Mouse (Mus musculus) erythroblast, adult 5-6 weeks (primary cell): Measurements from ENCODE around the gene Krtap9-3. TPM values are rescaled to one million over a fixed set of nuclear protein-coding genes. Genes with fewer than 3 reads are reported as not detected.
"Not testable (repeated sequence)": the region's sequence is repeated elsewhere in the genome, so short reads cannot be mapped to it uniquely, and the experiment has no call there.

ENCODE experiments used
- ATAC-seq: replicated peaks from 2 replicates; pipeline ENCODE4 v1.8.0; 2016; ENCODE audit warnings: moderate number of reproducible peaks, mild to moderate bottlenecking, moderate TSS enrichment, inconsistent platforms; ENCODE audit not compliant: poor library complexity, low FRiP score, severe bottlenecking
- total RNA-seq, 2 experiments: library from RNA; stranded (forward) in 1 of 2; stranded (reverse) in 1 of 2; fragments of 150-400 nt in 1 of 2; fragments of 200-764, 138-1000 nt in 1 of 2; gene quantifications; 2 replicates each; pipeline versions ENCODE4 v1.2.3 to v1.2.4; 2015 to 2017; ENCODE audit warnings: low replicate concordance in 2 of 2

Krtap9-3 gene
- total RNA-seq (2015; ENCODE audit: low replicate concordance) (not detected in 2 replicates), total RNA-seq (2017; ENCODE audit: low replicate concordance) (not detected in 2 replicates)

DNA sequence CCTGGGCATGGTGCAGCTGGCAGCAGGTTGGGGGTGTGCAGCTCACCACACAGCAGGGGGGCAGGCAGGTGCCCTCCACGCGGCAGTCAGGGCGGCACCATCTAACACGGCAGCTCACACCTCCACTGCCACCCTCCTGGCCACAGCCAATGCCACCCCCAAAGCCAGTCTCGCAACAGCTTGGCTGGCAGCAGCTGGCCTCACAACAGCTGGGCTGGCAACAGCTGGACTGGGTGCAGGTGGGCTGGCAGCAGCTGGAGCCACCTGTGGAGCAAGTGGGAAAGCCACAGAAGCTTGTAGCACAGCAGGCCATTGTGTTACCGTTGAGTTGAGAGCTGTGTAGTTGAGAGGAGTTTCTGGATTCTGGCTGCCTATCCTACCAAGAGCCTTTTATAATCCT, at the start of gene Krtap9-3:
Krtap9-3 (minus strand) TSS at position 364 of the 400 bp plus-strand sequence.
- ATAC-seq, result not testable (repeated sequence)

DNA sequence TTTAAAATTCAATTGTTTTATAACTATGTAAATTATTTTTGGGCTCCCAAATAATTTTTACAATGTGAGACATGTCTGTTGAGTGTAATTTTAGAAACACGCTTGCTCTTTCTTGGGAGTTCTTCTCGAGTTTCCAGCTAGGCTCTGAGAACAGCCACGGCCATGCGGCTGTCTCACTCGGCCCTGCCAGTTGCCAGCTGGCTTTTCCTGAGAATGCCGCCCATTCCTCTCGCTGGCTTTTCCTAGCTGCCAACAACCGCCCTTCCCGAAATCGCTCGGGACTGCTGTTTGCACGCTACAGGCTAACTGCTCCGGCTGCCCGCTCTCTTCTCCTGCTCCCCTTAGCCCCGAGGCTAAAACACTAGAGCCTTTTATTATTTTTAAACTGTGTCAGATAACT, 48.5 kb upstream of the Krtap9-3 start:
- ATAC-seq, result no peak

DNA sequence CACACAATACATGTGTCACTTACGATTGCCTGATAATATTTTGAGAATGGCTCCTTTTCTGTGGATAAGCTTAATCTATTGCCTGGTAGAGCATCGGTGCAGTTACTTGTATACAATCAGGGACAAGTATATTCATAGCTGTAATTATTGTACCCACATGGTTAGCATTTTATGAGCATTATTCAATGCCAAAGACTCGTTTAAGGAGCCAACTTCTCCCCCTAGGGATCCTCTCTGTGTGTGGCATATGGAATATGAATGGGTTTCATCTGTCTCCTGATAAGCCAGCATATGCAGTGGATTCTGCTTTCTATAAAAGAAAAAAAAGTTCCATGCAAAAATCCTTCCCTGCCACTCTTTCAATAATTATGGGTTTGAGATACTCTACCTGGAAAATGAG, 46.4 kb upstream of the Krtap9-3 start:
- ATAC-seq, result no peak

DNA sequence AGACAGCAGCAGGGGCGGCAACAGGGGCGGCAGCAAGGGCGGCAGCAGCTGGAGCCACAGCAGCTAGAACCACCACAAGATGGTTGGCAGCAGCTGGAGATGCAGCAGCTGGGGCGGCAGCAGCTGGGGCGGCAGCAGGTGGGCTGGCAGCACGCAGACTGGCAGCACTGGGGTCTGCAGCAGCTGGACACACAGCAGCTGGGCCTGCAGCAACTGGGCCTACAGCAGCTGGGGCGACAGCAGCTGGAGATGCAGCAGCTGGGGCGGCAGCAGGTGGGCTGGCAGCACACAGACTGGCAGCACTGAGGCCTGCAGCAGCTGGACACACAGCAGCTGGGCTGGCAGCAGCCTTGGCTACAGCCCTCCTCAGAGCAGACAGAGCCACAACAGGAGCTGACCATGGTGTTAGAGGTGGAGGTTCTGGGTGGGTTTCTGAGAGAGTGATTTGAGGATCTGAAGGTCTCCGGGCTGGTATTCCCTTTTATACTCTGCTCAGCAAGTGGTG, 45.8 kb upstream of the Krtap9-3 start, which contains the start of gene Krtap4-7:
Krtap4-7 (minus strand) TSS at position 455 of the 505 bp plus-strand sequence.
- not testable (repeated sequence) for ATAC-seq

DNA sequence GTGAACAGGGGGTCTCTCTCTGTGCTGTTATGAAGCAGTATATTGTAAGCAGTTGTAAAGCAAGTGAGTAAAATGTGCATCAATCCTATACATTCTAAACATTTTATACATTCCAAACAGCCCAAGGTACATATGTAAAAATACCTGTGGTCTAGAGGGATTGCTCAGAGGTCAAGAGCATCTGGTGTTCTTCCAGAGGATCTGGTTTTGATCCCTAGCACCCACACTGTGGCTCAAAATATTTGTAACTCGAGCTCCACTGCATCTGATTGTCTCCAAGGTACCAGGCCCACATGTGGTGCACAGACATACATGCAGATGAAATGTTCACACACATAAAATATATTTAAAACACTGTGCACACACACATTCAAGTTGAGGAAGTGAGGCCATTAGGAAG, 43.0 kb upstream of the Krtap9-3 start:
- no peak for ATAC-seq

DNA sequence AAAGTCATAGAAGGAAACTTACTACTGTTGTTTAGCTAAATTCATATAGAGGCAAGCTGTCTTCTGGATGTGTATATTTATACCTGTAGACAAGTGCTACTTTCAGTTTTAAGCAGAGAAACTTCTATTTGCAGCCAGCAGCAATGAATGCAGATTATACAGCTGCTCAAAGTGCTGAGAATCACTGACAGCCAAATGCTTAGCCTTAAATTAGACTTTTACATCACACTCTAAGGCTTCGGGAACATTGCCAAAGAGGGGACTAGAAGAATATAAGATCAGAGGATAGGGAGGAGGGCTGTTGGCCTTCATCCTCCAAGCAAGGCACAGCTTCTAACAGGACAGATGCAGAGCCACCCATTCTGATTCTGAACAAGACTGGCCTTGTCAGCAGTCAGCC, 39.2 kb upstream of the Krtap9-3 start:
- no peak for ATAC-seq

DNA sequence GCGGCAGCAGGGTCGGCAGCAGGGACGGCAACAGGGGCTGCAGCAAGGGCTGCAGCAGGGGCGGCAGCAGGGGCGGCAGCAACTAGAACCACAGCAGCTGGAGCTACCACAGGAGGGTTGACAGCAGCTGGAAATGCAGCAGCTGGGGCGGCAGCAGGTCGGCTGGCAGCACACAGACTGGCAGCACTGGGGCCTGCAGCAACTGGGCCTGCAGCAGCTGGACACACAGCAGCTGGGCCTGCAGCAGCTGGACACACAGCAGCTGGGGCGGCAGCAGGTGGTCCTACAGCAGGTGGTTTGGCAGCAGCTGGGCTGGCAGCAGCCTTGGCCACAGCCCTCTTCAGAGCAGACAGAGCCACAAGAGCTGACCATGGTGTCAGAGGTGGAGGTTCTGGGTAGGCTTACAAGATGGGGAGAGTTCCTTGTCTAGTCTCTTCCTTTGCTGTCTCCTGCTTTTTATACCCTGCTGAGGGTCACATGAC, 36.8 kb upstream of the Krtap9-3 start, which contains the start of gene Krtap4-2:
Krtap4-2 (minus strand) TSS at position 432 of the 482 bp plus-strand sequence.
- no peak for ATAC-seq

DNA sequence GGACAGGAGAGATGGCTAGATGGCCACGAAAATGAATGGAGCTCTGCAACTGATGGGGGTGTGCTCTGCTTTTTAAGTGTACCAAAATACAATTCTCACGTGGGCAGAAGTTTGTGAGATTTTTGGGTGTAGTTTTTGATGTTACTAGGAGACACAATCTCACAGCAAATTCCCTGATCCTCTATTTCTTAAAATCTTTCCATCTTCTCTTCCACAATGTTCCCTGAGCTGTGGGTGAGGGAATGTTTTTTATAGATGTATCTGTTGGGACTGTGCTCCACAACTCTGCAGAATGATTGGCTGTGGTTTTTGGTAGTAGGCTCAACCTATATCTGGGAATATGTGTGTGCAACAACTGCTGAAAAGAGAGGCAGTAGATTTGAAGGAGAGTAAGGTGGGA, 35.4 kb upstream of the Krtap9-3 start:
- ATAC-seq, result no peak

DNA sequence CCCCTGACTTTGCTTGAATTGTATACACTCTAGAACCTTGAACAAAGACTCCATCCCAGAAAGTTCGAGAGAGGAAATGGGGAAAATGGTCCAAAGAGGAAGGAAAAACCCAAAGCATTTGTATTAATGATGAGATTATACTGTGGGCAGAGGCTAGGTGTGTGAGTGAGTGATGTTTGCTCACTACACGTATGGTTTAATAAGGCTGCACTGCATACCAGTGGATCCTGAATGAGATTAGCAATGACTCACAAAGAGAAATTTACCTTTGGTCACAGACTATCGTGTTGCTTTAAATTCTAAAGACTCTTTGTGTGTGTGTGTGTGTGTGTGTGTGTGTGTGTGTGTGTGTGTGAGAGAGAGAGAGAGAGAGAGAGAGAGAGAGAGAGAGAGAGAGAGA, 33.0 kb upstream of the Krtap9-3 start:
- no peak for ATAC-seq

DNA sequence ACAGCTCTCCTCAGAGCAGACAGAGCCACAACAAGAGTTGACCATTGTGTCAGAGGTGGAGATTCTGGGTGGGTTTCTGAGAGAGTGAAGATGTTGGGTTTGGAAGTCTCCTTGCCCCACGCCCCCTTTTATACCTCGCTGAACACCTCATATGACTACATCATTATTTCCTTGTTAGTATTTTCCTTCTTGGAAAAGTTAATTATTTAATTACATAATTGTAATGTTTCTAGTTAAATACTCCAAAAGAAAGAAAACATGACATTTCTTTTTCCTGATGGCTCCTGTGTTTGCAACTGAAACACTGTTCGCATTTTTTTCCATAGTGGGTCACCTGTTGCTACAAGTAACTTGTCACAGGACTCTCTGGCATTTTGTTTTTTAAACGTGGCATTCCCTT, 30.2 kb upstream of the Krtap9-3 start, which contains the start of gene Krtap4-1:
Krtap4-1 (minus strand) TSS at position 101 of the 400 bp plus-strand sequence.
- ATAC-seq, result no peak

DNA sequence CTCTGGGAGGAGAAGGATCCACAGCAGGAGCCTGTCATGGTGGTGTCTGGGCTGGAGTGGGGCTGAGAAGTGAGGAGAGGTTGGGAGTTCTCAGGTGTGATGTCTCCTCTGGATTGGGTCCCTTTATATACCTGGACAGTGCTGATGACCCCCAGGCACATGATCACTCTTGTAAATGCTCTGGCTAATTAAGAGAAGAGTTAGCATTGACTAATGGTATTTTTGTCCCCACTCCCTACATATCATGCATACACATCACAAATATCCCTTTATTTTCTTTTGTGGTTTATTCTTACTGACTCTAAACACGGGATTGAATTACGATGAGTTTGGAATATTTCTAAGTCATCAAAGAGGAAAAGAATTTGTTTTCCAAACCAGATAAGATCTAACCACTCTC, 22.4 kb upstream of the Krtap9-3 start, which contains the start of gene Gm11562:
Gm11562 (minus strand) TSS at position 101 of the 400 bp plus-strand sequence.
- ATAC-seq, result no peak

DNA sequence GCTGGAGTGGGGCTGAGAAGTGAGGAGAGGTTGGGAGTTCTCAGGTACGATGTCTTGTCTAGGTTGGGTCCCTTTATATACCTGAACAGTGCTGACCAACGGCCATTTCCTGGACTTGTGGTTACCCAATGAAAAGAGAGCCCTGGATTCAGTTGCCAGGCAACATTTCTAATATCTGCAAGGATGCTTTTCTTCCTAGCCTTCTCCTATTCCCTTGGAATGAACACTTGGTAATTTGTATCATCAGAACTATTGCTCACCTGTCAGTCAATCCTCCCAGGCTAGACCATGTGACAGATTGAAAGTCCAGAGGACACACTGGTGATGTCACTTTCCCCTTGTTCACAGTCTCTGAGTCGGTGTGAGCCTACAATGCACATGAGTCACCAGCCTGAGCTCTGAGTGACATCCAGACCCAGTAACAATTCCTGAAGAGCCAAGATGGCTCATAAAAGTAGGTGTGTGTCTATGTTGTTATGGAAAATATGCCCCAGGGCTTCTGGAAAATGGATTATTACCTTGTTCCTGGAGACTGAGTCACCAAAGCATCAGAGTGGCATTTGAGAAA, 17.0 kb upstream of the Krtap9-3 start, which contains the start of gene Krtap2-4:
Krtap2-4 (minus strand) TSS at position 51 of the 568 bp plus-strand sequence.
- no peak for ATAC-seq

DNA sequence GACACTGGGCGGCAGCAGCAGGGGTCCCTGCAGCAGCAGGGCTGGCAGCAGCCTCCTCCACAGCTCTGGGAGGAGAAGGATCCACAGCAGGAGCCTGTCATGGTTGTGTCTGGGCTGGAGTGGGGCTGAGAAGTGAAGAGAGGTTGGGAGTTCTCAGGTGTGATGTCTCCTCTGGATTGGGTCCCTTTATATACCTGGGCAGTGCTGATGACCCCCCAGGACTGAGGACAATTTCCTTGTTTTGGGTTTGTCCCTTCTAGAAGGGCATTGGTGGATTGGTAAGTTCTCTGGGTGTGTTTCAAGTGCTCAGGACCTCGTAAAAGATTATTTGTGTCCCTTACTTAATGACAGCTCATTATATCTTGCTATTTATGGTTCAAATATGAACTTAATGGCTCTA, 12.2 kb upstream of the Krtap9-3 start, which contains the start of gene Gm11937:
Gm11937 (minus strand) TSS at position 101 of the 400 bp plus-strand sequence.
- not testable (repeated sequence) for ATAC-seq

DNA sequence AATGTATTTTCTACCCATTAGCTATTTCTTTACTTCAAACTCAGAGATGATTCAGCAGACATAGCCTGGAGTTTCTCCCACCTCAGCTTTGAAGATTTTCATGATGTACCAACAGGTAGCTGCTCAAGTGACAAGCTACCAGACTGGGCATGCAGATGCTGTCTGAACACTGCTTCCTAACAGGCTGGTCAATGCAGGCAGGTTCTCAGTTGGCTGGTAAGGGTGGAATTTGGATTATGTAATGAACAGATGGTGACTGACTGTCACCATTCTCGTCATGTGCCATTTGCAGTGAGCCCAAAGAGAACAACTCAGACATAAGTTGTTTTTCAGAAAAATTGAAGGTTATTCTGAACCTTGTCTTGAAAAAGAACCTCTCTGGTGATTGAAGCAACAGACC, 11.2 kb upstream of the Krtap9-3 start:
- no peak for ATAC-seq

DNA sequence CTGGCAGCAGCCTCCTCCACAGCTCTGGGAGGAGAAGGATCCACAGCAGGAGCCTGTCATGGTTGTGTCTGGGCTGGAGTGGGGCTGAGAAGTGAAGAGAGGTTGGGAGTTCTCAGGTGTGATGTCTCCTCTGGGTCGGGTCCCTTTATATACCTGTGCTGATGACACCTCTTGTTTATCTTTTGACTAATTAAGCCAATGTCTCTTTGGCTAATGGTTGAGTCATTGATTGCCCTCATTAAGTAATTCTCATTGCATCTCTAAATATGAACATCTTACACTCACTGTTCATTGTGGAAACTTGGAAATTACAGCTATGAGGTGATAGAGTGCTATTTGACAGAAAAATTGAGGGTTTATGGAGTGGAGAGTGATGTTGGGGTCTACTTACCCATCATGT, 5.3 kb upstream of the Krtap9-3 start, which contains the start of gene Gm11938:
Gm11938 (minus strand) TSS at position 101 of the 400 bp plus-strand sequence.
- ATAC-seq, result not testable (repeated sequence)

DNA sequence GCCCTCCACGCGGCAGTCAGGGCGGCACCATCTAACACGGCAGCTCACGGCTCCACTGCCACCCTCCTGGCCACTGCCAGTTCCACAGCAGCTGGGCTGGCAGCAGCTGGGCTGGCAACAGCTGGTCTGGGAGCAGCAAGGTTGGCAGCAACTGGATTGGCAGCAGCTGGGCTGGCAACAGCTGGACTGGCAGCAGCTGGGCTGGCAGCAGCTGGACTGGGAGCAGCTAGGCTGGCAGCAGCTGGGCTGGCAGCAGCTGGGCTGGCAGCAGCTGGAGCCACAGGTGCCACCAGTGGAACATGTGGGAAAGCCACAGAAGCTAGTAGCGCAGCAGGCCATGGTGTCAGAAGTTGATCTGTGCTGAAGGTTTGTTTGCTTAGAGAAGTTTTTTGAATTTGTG, 6.9 kb downstream of the Krtap9-3 start, which contains the start of gene Krtap1-3:
Krtap1-3 (minus strand) TSS at position 359 of the 400 bp plus-strand sequence.
- ATAC-seq, result no peak

DNA sequence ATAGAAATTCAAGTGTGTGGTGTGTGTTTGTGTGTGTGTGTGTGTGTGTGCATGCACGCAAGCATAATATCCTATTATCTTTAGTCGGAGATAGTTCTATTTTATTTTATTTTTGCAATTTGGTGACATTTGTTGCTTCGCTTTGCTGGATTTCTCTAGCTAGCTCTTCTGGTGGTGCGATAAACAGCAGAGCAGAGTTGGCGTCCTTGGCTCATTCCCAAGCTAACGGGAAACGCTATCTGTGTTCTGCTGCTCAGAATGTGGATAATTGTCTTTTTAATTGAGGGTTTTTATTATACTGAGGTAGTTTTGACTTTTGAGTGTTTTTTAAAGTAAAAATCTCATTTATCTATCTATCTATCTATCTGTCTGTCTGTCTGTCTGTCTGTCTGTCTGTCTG, 12.8 kb downstream of the Krtap9-3 start:
- ATAC-seq, result no peak

DNA sequence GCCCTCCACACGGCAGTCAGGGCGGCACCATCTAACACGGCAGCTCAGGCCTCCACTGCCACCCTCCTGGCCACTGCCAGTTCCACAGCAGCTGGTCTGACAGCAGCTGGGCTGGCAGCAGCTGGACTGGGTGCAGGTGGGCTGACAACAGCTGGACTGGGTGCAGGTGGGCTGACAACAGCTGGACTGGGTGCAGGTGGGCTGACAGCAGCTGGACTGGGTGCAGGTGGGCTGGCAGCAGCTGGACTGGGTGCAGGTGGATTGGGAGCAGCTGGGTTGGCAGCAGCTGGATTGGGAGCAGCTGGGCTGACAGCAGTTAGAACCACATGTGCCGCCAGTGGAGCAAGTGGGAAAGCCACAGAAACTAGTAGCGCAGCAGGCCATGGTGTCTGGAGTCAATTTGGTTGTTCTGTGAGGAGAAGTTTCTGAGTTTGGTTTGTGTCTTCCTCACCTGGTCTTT, 14.6 kb downstream of the Krtap9-3 start, which contains the start of gene Krtap1-4:
Krtap1-4 (minus strand) TSS at position 410 of the 460 bp plus-strand sequence.
- ATAC-seq, result no peak

DNA sequence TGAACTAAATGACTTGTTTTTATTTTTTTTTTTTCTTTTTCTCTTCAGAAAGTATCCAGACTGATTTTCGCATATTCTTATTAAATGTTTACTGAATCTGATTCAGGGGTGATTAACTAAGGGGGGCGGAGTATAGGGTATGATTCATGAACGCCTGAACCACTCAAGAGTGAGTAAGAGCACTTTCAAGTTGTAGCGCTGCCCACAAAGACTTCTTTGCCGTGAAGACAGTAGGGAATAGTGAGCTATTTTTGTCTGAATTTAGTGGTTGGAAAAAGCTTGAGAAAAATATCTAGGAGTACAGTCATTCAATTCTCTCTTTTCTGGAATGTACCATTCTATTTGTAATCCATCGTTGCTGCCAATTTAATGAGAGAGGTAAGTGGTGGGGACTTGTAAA, 16.3 kb downstream of the Krtap9-3 start:
- ATAC-seq, result no peak

DNA sequence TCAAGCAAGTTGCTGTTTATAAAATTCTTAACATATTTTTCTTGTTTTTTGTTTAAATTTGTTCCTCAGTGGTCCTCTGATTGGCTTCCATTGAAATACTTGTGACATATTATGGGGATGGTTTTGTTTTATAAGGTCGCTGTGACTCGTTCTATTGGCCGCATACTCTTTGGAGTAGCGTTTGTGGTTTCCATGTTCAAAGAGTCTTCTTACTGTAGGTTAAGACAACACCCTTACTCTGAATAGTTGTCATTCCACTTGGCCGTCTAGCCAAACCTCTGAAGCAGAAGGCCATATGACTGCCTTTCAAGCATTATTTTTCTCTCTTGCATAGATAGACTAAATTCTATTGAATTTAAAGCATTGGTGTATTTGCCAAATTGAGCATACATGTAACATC, 16.9 kb downstream of the Krtap9-3 start:
- no peak for ATAC-seq

DNA sequence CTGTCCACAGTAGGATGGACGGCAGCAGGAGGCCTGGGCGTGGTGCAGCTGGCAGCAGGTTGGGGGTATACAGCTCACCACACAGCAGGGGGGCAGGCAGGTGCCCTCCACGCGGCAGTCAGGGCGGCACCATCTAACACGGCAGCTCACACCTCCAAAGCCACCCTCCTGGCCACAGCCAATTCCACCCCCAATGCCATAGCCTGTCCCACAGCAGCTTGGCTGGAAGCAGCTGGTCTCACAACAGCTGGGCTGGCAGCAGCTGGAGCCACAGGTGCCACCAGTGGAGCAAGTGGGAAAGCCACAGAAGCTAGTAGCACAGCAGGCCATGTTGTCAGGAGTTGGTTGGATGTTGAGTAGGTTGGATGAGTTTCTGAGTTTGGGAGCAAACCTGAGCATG, 17.3 kb downstream of the Krtap9-3 start, which contains the start of gene Krtap1-5:
Krtap1-5 (minus strand) TSS at position 381 of the 400 bp plus-strand sequence.
- ATAC-seq, result no peak
